Mouse (Mus musculus): ENCODE data around the gene Fmnl2.

- TF ChIP-seq CTCF (IDR thresholded peaks at IDR 0.05; ENCODE audit: low read depth, low read length) (no peak), POLR2A (IDR thresholded peaks at IDR 0.05; ENCODE audit: extremely low read depth, insufficient read depth, low read length) (no peak)
Observed at GRCm38 (mm10) chr2:52872636-52873035, 15.0 kb downstream of the Fmnl2 start.

Data from liver, adult 2 months (tissue).